Mouse (Mus musculus) liver, embryonic 11.5 days (tissue): Measurements from ENCODE around the gene Cfap300. TPM values are rescaled to one million over a fixed set of nuclear protein-coding genes. Genes with fewer than 3 reads are reported as not detected.

ENCODE experiments used
- ATAC-seq: fragments of 200-750 bp; cut with Nextera tagmentation; replicated peaks from 2 replicates; pipeline ENCODE4 v1.8.0; 2017; ENCODE audit warnings: moderate number of reproducible peaks, mild to moderate bottlenecking, moderate TSS enrichment, moderate library complexity; ENCODE audit not compliant: low FRiP score
- DNase-seq: peaks from one replicate; pipeline ENCODE4 v3.0.0-alpha.2; 2017; ENCODE audit warnings: low spot score
- H3K27ac ChIP-seq: fragments of 300-500 bp; sonication (generic); 2 replicates; pipeline ENCODE4 v1.5.1; 2014; ENCODE audit warnings: mild to moderate bottlenecking, low read depth, low read length, control low read depth
- H3K27me3 ChIP-seq: fragments of 300-500 bp; sonication (generic); replicated peaks from 2 replicates; pipeline ENCODE4 v1.6.1; 2014; ENCODE audit warnings: low read length, mixed read lengths; ENCODE audit not compliant: control insufficient read depth, insufficient read depth
- H3K36me3 ChIP-seq: fragments of 300-500 bp; sonication (generic); 2 replicates; pipeline ENCODE4 v1.6.1; 2014; ENCODE audit warnings: mild to moderate bottlenecking, low read length, moderate library complexity, mixed read lengths; ENCODE audit not compliant: control insufficient read depth, insufficient read depth
- H3K4me1 ChIP-seq: fragments of 300-500 bp; sonication (generic); replicated peaks from 2 replicates; pipeline ENCODE4 v1.6.1; 2014; ENCODE audit warnings: low read length, mixed read lengths; ENCODE audit not compliant: control insufficient read depth, insufficient read depth
- H3K4me2 ChIP-seq: fragments of 300-500 bp; sonication (generic); 2 replicates; pipeline ENCODE4 v1.6.1; 2014; ENCODE audit warnings: mild to moderate bottlenecking, control low read depth, moderate library complexity
- H3K4me3 ChIP-seq: fragments of 300-500 bp; sonication (generic); 2 replicates; pipeline ENCODE4 v1.5.1; 2014; ENCODE audit warnings: low read depth, low read length, control low read depth
- H3K9ac ChIP-seq: fragments of 300-500 bp; sonication (generic); 2 replicates; pipeline ENCODE4 v1.6.1; 2014; ENCODE audit warnings: low read depth, low read length, control low read depth
- H3K9me3 ChIP-seq: fragments of 300-500 bp; sonication (generic); 2 replicates; pipeline ENCODE4 v1.6.1; 2016; ENCODE audit warnings: low read length, inconsistent platforms, mixed read lengths; ENCODE audit not compliant: control insufficient read depth
- WGBS: fragments of 180-500 bp; shearing (Covaris S2); extraction: QIAGEN DNeasy Blood & Tissue Kit; methylation state at CpG from one replicate; pipeline ENCODE4 v1.1.7; 2014; 5-methylcytosine and 5-hydroxymethylcytosine counted together
- polyA plus RNA-seq: library from polyadenylated mRNA; unstranded; fragments of >200 nt; fragmentation: Nextera tagmentation; extraction: Ambion mirVana; gene quantifications from 2 replicates; pipeline ENCODE4 v1.2.1, GENCODE M21; 2014

The Cfap300 gene
- polyA plus RNA-seq, 1 experiment from 2014 or later: 6.1 TPM

GRCm38 (mm10) chr9:8034143-8034542, 8.5 kb downstream of the Cfap300 start:
- WGBS: 51% methylated on average over 1 of the region's 1 CpGs
- H3K4me2 ChIP-seq: no peak overlapping the region
- DNase-seq (no peak), ATAC-seq (no peak)
- H3K9ac ChIP-seq: no peak overlapping the region
- H3K9me3 ChIP-seq: no peaks in the 10 kb centered on the region
- no peak overlapping the region for H3K27ac ChIP-seq
- no peaks in the 10 kb centered on the region for H3K27me3 ChIP-seq
- no peaks in the 10 kb centered on the region for H3K36me3 ChIP-seq
- H3K4me3 ChIP-seq: no peak overlapping the region
- H3K4me1 ChIP-seq: no peaks in the 10 kb centered on the region

- no peaks in the 10 kb centered on the region for H3K4me1 ChIP-seq
- no peak overlapping the region for H3K9ac ChIP-seq
- ATAC-seq (no peak), DNase-seq (no peak)
- no peaks in the 10 kb centered on the region for H3K27me3 ChIP-seq
- H3K36me3 ChIP-seq: no peaks in the 10 kb centered on the region
- no peak overlapping the region for H3K4me2 ChIP-seq
- H3K4me3 ChIP-seq: no peak overlapping the region
- no peaks in the 10 kb centered on the region for H3K9me3 ChIP-seq
- 80% methylated on average over 5 of the region's 5 CpGs for WGBS
- H3K27ac ChIP-seq: no peak overlapping the region
Observed at GRCm38 (mm10) chr9:8032847-8033246, 9.8 kb downstream of the Cfap300 start.

- Histone ChIP-seq H3K4me3 (no peak overlapping the region), H3K36me3 (no peaks in the 10 kb centered on the region), H3K9me3 (no peaks in the 10 kb centered on the region), H3K27me3 (peaks cover 8% of the 10 kb centered on the region), H3K4me1 (no peaks in the 10 kb centered on the region), H3K4me2 (no peak overlapping the region), H3K27ac (no peak overlapping the region), H3K9ac (no peak overlapping the region)
- ATAC-seq: no peak
- WGBS: 72% methylated on average over 5 of the region's 5 CpGs
- DNase-seq: no peak
Observed at GRCm38 (mm10) chr9:8018609-8019008, 24.0 kb downstream of the Cfap300 start.

GRCm38 (mm10) chr9:8017253-8017913, 25.2 kb downstream of the Cfap300 start:
- WGBS: 38% methylated on average over 15 of the region's 20 CpGs
- Histone ChIP-seq H3K9ac (no peak overlapping the region), H3K27ac (no peak overlapping the region), H3K4me1 (no peaks in the 10 kb centered on the region), H3K27me3 (peaks cover 4% of the 10 kb centered on the region), H3K4me2 (no peak overlapping the region), H3K4me3 (no peak overlapping the region), H3K36me3 (no peaks in the 10 kb centered on the region), H3K9me3 (no peaks in the 10 kb centered on the region)
- DNase-seq: no peak
- ATAC-seq: no peak

- 0 out of 2 replicates have a peak, but pooled peaks cover 3% of the 10 kb centered on the region for H3K36me3 ChIP-seq
- peak within 1 kb of the TSS; percentile 77 for H3K27ac ChIP-seq
- peaks cover 48% of the 10 kb centered on the region for H3K27me3 ChIP-seq
- DNase-seq: peak; percentile 75
- under 1% methylated on average over 72 of the region's 79 CpGs for WGBS
- ATAC-seq: peak; percentile 70
- H3K9ac ChIP-seq: peak within 1 kb of the TSS; percentile 72
- H3K4me2 ChIP-seq: peak within 1 kb of the TSS; percentile 58
- H3K4me1 ChIP-seq: no peaks in the 10 kb centered on the region
- peak within 1 kb of the TSS; percentile 62 for H3K4me3 ChIP-seq
- H3K9me3 ChIP-seq: no peaks in the 10 kb centered on the region
Observed at GRCm38 (mm10) chr9:8004370-8004991, 38.1 kb downstream of the Cfap300 start, which contains the start of gene Yap1. Gene Yap1 (minus strand): TSS chr9:8004596.

GRCm38 (mm10) chr9:8003301-8004271, 39.0 kb downstream of the Cfap300 start:
- Histone ChIP-seq H3K9me3 (no peaks in the 10 kb centered on the region), H3K4me3 (peak overlapping the region; percentile 62), H3K9ac (peak overlapping the region; percentile 72), H3K27ac (peak overlapping the region; percentile 77), H3K36me3 (0 out of 2 replicates have a peak, but pooled peaks cover 7% of the 10 kb centered on the region), H3K27me3 (peaks cover 48% of the 10 kb centered on the region), H3K4me2 (peak overlapping the region; percentile 58), H3K4me1 (no peaks in the 10 kb centered on the region)
- ATAC-seq (peak; percentile 53), DNase-seq (peak; percentile 73)
- under 1% methylated on average over 75 of the region's 82 CpGs for WGBS

- Histone ChIP-seq H3K36me3 (0 out of 2 replicates have a peak, but pooled peaks cover 8% of the 10 kb centered on the region), H3K27ac (0 out of 2 replicates have a peak overlapping the region, but pooled peaks have one; percentile 77), H3K4me2 (peak overlapping the region; percentile 58), H3K4me3 (peak overlapping the region; percentile 62), H3K4me1 (no peaks in the 10 kb centered on the region), H3K27me3 (peaks cover 48% of the 10 kb centered on the region), H3K9ac (peak overlapping the region; percentile 72; the same call in 1 of the 2 replicates), H3K9me3 (no peaks in the 10 kb centered on the region)
- WGBS: 5% methylated on average over 12 of the region's 12 CpGs
- no peak for ATAC-seq
- no peak for DNase-seq
Observed at GRCm38 (mm10) chr9:8002806-8003205, 39.8 kb downstream of the Cfap300 start.

GRCm38 (mm10) chr9:8001352-8001751, 41.3 kb downstream of the Cfap300 start:
- Histone ChIP-seq H3K27me3 (peaks cover 45% of the 10 kb centered on the region), H3K9me3 (no peaks in the 10 kb centered on the region), H3K4me1 (no peaks in the 10 kb centered on the region), H3K4me3 (no peak overlapping the region), H3K9ac (no peak overlapping the region), H3K4me2 (no peak overlapping the region), H3K27ac (no peak overlapping the region), H3K36me3 (0 out of 2 replicates have a peak, but pooled peaks cover 8% of the 10 kb centered on the region)
- WGBS: 66% methylated on average over 7 of the region's 7 CpGs
- DNase-seq: no peak
- ATAC-seq: no peak
